Mouse (Mus musculus) Patski (cell line): ENCODE results near the gene Apeh. TPM values are rescaled to one million over a fixed set of nuclear protein-coding genes. Genes with fewer than 3 reads are reported as not detected.
"Not testable (repeated sequence)": the region's sequence is repeated elsewhere in the genome, so short reads cannot be mapped to it uniquely, and the experiment has no call there.

ENCODE experiments used
- ATAC-seq: fragments of 100-300 bp; one replicate; pipeline ENCODE4 v1.8.0; 2021
- CTCF ChIA-PET: fragments of 350-600 bp; sonication (Branson Sonifier 250); formaldehyde crosslinking; loops from one replicate; lab custom pipeline; 2022; ENCODE audit warnings: inconsistent platforms; lab: Charles Lee
- POLR2A ChIA-PET: fragments of 350-600 bp; sonication (Branson Sonifier 250); formaldehyde crosslinking; loops from one replicate; lab custom pipeline; 2022; ENCODE audit warnings: antibody characterized with exemption, inconsistent platforms; lab: Charles Lee
- DNase-seq: peaks from one replicate; pipeline ENCODE4 v3.0.0-alpha.2; 2011; ENCODE audit warnings: low read depth, low spot score
- H3K27me3 ChIP-seq: fragments of 371-371 bp; one replicate; pipeline ENCODE4 v1.5.1; 2021
- CTCF ChIP-seq: fragments of 100-300 bp; IDR thresholded peaks from one replicate; pipeline ENCODE4 v1.5.1; 2021
- in situ Hi-C: fragments of 300-500 bp; cut with MboI; formaldehyde crosslinking; loops from 3 replicates; pipeline ENCODE4 v1.11.1; 2018; ENCODE audit warnings: low pct_unique_long_range_greater_than_20kb, mixed read lengths
- polyA plus RNA-seq: library from polyadenylated mRNA; unstranded; gene quantifications from one replicate; pipeline ENCODE4 v1.2.3, GENCODE M21; 2021

The Apeh gene
- polyA plus RNA-seq: 93.3 TPM

DNA sequence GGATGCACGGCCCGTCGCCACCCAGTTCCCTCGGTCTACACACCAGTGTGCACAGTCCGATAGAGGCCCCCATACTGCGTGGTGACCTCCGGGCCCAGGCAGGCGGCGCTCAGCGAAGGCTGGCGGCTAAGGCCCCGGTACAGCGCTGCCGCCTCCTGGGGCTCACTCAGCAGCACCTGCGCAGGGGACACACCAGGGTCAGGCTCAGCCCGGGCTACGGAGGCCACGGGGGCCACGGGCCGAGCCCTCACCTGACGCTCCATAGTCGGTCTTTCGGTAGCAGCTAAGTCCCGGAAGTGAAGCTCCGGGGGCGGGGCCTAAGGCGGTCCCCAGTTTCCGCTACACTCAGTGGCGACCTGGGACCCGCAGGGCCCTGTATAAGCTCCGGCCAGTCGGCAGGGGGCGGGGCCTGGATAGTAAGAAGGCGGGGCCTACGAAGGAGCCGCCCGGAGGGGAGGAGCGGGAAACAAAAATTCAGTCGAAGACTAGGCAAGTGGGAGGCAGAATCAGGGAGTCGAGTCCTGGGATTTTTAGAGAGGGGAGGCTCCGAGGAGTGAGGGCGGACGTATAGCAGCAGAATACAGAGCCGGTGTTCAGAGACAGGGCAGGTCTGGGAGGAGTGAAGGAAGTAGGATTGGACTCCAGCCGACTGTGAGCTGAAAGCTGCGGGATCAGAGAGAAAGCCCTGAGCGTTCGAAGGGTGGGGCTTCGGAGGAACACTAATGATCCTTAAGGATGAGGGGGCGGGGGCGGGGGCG, at the start of gene Apeh:
Gene Apeh (minus strand): TSS at position 423 of the 758 bp plus-strand sequence.
- POLR2A ChIA-PET: no interaction called here
- no peaks in the 10 kb centered on the region for H3K27me3 ChIP-seq
- no peak for TF ChIP-seq CTCF
- ATAC-seq: peak; percentile 71
- in situ Hi-C loops: no loop called here
- DNase-seq: peak; percentile 58
- CTCF ChIA-PET: interaction anchor here (1.4 to 2.0 kb wide), 4 partner anchors 26 to 199 kb away, joined by 4 to 20 read pairs (median 4); no protein-coding TSS in a partner anchor

DNA sequence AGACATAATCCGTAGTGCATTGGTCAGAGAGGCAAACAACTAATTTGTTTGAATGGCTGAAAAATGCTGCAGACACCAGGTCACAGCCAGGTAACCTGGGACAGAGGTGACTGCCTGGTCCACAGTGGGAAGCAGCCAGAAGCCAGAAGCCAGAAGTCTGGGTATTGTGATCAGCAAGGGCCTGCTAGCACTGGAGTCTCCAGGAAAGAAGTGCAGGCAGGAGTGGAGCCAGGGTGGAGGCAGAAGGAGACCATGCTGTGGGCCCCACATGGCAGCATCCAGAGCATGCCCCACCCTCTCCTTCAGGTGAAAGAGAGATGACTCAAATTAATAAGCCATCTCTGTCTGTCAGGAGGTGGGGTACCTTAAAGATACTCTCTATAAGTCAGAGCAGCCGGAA, 49.1 kb upstream of the Apeh start:
- DNase-seq (no peak), ATAC-seq (no peak)
- no peaks in the 10 kb centered on the region for H3K27me3 ChIP-seq
- TF ChIP-seq CTCF: no peak
- in situ Hi-C loops: no loop called here
- POLR2A ChIA-PET: no interaction called here
- CTCF ChIA-PET: no interaction called here

DNA sequence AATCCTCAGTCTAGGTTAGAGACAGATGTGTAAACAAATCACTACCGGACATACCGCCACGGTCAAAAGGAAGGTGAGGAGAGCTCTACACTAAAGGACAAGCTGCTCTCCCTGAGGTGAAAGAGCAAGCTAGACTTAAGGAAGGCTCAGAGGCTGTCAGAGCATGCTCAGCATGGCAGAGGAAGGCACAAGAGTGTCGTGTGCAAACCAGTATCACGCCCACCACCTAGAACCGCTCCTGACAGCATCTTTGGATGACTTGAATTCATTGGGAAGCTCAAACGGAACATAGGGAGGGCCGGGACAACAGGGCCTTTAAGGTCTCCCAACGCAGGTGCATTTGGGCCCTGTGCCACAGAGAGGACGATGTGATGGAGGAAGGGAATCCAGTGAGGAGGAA, 47.0 kb upstream of the Apeh start:
- ChIA-PET CTCF (no interaction called here), POLR2A (no interaction called here)
- ATAC-seq: no peak
- no peak for DNase-seq
- H3K27me3 ChIP-seq: no peaks in the 10 kb centered on the region
- in situ Hi-C loops: no loop called here
- no peak for TF ChIP-seq CTCF

DNA sequence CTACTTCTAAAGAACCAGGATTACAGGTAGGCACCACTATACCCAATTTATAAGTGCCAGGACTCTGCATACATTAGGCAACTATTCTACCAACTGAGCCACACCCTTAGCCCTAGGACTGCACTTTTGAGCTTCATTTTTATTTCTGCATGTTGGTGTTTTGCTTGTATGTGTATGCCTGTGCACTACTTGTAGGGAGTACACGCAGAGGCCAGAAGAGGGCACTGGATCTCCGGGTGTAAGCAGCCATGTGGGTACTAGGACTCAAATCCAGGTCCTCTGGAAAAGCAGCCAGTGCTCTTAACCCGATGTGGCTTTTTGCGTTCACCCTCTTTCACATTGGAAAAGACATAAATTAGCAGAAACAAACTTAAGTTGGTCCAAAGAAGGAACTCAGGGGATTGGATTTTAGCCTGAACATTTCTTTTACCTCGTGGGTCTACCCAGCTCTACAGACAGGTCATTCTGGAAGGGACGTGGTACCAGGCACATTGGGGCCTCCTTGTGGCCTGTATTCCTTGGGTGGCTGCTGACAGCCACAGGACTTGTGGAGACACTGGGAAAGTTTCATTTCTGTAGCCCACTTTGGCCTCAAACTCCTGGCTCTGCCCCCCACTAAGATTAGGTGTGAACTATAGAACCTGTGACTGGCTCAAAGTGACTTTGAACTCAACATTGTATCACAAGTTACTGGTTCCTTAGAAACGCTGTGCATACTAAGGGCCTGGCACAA, 45.7 kb upstream of the Apeh start:
- in situ Hi-C loops: loop anchor here (5.0 kb wide), 1 partner anchor 142 kb away; no protein-coding TSS in a partner anchor
- no peak for DNase-seq
- H3K27me3 ChIP-seq: no peaks in the 10 kb centered on the region
- no peak for ATAC-seq
- ChIA-PET CTCF (interaction anchor here (1.1 to 1.6 kb wide), 2 partner anchors 17 to 144 kb away, joined by 3 to 8 read pairs; no protein-coding TSS in a partner anchor), POLR2A (interaction anchor here (1.0 kb wide), 1 partner anchor 12 kb away, joined by 3 read pairs; no protein-coding TSS in a partner anchor)
- peak; percentile 66 for TF ChIP-seq CTCF

DNA sequence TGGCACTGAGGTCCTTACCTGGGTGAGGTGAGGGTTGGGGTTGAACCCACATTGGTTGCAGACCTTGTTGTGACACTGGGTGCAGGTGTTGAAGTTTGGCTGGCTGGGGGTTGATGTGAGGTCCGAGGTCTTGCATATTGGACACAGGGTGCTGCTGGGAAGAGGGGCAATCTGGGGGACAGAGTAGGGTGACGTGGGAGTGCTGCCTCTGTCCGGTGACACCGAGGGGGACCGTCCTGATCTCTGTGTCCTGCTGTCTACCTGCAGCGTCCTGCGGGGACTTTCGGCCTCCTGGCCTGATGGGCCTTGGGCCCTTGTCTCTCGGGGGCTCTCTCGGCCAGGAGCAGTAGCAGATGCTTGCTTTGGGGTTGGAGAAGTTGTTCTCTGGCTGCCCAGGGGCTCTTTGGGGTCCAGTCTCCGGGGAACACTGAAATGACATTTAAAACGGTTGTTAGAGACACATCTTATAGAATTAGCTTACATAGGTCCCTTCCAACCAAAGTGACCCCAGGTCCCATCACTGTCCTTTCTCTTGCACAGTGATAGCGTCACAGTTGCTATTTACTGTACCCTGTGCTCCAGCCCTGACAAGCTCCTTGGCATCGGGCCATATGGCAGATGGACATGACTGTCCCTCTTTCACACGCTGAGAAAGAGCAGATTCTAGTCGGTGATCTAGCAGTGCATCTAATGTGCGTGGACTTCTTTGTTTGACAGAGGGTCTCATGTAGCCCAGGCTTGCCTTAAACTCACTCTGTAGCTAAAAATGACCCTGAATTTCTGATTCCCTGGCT, 45.0 kb upstream of the Apeh start:
- ChIA-PET POLR2A (interaction anchor here (1.0 kb wide), 1 partner anchor 13 kb away, joined by 3 read pairs; no protein-coding TSS in a partner anchor), CTCF (interaction anchor here (1.1 to 1.6 kb wide), 2 partner anchors 17 to 145 kb away, joined by 3 to 8 read pairs; no protein-coding TSS in a partner anchor)
- DNase-seq (no peak), ATAC-seq (no peak)
- in situ Hi-C loops: loop anchor here (5.0 kb wide), 1 partner anchor 143 kb away; no protein-coding TSS in a partner anchor
- no peaks in the 10 kb centered on the region for H3K27me3 ChIP-seq
- no peak for TF ChIP-seq CTCF

DNA sequence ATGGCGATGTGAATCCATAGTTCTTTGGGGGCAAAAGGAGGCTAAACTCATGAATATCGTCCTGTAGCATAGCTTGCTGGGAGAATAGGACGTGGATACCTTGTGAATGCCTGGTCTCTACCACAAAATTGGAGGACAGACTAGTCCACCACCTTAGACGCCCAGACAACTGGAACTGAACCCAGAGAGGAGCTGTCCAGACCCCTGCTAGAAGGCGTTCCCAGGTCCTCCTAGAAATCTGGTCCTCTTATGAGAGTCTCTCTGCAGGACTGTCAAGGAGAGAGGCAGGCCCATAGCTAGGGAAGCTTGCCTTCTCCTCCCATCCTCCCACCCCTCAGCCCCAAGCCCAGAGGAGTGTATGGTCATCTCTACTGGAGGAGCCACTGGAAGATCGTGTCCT, 43.7 kb upstream of the Apeh start:
- no peak for TF ChIP-seq CTCF
- in situ Hi-C loops: loop anchor here (5.0 kb wide), 1 partner anchor 144 kb away; no protein-coding TSS in a partner anchor

DNA sequence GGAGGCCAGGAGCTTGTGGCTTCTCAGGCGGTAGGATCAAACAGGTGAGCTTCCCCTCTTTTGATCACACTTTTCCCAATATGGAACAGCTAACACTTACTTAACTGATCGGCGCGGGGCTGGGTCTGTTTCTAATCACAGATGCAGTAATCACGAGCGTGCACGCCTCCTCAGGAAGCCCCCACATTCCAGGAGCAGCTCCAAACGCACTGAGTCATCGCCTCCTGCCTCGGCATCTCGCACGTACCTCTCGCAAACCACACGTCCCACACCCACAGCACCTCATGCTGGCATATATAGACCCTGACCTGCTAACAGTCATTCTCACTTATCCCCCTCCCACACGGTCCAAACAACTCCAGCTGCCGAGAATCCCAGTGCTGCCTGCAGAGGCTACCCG, 43.1 kb upstream of the Apeh start:
- ChIA-PET POLR2A (no interaction called here), CTCF (interaction anchor here (1.2 to 2.0 kb wide), 3 partner anchors 11 to 42 kb away, joined by 3 to 7 read pairs (median 4); no protein-coding TSS in a partner anchor)
- TF ChIP-seq CTCF: no peak
- DNase-seq: no peak
- H3K27me3 ChIP-seq: peaks cover 6% of the 10 kb centered on the region
- ATAC-seq: no peak
- in situ Hi-C loops: loop anchor here (5.0 kb wide), 1 partner anchor 145 kb away; no protein-coding TSS in a partner anchor

More for the DNA sequence above, 43.7 kb upstream of the Apeh start:
- DNase-seq (no peak), ATAC-seq (no peak)
- POLR2A ChIA-PET: no interaction called here
- H3K27me3 ChIP-seq: peaks cover 4% of the 10 kb centered on the region
- CTCF ChIA-PET: interaction anchor here (0.9 to 2.0 kb wide), 4 partner anchors 12 to 43 kb away, joined by 3 to 7 read pairs (median 4); no protein-coding TSS in a partner anchor

DNA sequence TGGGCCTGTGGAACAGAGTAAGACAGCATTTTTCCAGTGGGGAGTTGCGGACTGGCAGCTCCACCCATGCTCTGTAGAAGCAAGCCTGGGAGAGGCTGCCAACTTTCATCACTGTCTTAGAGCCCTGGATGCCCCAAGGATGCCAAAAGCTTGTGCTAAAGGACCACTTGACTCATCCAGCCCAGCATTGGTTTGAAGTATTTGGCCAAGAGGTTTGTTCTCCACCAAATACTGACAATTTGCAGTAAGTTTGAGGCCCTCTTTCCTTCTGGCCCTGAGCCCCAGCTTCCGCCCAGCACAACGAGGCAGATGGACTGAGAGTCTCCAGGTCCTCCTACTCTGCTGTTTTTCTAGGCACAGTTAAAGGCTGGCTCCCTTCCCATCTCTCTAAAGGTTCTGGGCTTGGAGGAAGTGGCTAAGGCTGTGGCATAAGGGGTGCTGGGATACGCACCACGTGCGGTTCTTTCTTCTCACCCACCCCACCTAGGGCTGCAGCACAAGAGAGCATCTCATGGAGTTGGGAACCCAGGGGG, 42.6 kb upstream of the Apeh start:
- no peak for TF ChIP-seq CTCF
- H3K27me3 ChIP-seq: peaks cover 6% of the 10 kb centered on the region
- in situ Hi-C loops: loop anchor here (5.0 kb wide), 1 partner anchor 145 kb away; no protein-coding TSS in a partner anchor
- DNase-seq: no peak
- ChIA-PET POLR2A (no interaction called here), CTCF (interaction anchor here (0.7 to 2.0 kb wide), 4 partner anchors 10 to 140 kb away, joined by 3 to 7 read pairs (median 4); no protein-coding TSS in a partner anchor)
- ATAC-seq: no peak

DNA sequence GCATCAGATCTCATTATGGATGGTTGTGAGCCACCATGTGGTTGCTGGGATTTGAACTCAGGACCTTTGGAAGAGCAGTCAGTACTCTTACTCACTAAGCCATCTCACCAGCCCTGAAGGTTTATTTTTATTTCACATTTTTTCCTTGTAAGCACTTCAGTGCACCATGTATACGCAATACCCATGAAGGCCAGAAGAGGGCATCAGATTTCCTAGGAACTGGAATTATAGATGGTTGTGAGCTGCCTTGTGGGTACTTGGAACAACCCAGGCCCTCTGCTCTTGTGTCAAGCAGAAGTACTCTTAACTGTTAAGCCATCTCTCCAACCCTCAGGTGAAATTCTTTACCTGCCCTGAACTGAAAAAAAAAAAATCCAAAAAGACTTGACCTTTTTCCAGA, 41.8 kb upstream of the Apeh start:
- DNase-seq: no peak
- POLR2A ChIA-PET: no interaction called here
- CTCF ChIA-PET: interaction anchor here (0.7 to 2.0 kb wide), 2 partner anchors 10 to 141 kb away, joined by 3 to 7 read pairs; no protein-coding TSS in a partner anchor
- ATAC-seq: no peak
- in situ Hi-C loops: loop anchor here (5.0 kb wide), 1 partner anchor 146 kb away; no protein-coding TSS in a partner anchor
- peak; percentile 60 for TF ChIP-seq CTCF
- peaks cover 8% of the 10 kb centered on the region for H3K27me3 ChIP-seq

DNA sequence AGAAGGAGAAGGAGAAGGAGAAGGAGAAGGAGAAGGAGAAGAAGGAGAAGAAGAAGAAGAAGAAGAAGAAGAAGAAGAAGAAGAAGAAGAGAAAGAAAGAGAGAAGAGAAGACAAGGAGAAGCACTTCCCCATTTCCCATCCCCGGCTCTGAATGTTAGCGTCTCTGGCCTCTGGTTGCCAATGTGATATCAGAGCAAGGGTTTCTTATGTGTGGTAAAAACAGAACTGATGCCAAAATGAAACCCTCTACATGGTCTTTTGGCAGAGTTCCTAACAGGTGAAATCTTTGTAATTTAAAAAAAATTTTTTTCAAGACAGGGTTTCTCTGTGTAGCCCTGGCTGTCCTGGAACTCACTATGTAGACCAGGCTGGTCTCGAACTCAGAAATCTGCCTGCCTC, 41.3 kb upstream of the Apeh start:
- ATAC-seq, H3K27me3 ChIP-seq, CTCF ChIA-PET, POLR2A ChIA-PET, DNase-seq: not testable (repeated sequence)
- in situ Hi-C loops: loop anchor here (5.0 kb wide), 1 partner anchor 147 kb away; no protein-coding TSS in a partner anchor
